Mouse (Mus musculus): ENCODE results near the gene Izumo1.

DNA sequence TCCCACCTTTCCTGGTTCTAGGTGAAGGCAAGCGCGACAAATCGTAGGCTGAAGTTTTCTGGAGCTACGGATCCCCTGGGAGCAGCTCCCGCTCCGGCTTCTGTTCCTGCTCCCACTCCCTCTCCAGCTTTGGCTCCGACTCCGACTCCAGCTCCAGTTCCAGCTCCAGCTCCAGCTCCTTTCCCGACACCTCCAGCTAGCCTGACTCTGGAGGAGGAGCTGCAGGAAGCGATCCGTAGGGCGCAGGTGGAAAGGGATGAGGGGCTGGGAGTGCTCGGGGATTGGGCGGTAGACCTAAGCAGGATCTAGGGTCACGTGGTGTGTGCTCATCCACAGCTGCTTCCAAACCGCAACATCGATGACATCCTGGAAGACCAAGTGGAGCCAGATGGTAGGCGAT is 22.6 kb downstream of the Izumo1 start:
- TF ChIP-seq CTCF (IDR thresholded peaks at IDR 0.05; ENCODE audit: low read depth, low read length) = no peak
- no peak for TF ChIP-seq EP300 (IDR thresholded peaks at IDR 0.05; ENCODE audit: insufficient read depth, low read depth, low read length)

All from ES-Bruce4 (cell line).